Mouse (Mus musculus): ENCODE data around the gene Lrrc41.

Gene Lrrc41

GRCm38 (mm10) chr4:116077240-116078095, 2.4 kb downstream of the Lrrc41 start:
- 45% methylated on average over 3 of the region's 3 CpGs for WGBS

GRCm38 (mm10) chr4:116088510-116089249, 13.6 kb downstream of the Lrrc41 start:
- 78% methylated on average over 23 of the region's 23 CpGs for WGBS

- 90% methylated on average over 10 of the region's 10 CpGs for WGBS
Measured at GRCm38 (mm10) chr4:116096291-116096690, 21.2 kb downstream of the Lrrc41 start.

GRCm38 (mm10) chr4:116097211-116097610, 22.1 kb downstream of the Lrrc41 start:
- 88% methylated on average over 8 of the region's 8 CpGs for WGBS

- WGBS: 71% methylated on average over 7 of the region's 7 CpGs
Measured at GRCm38 (mm10) chr4:116100959-116101358, 25.9 kb downstream of the Lrrc41 start.

- 69% methylated on average over 5 of the region's 5 CpGs for WGBS
Measured at GRCm38 (mm10) chr4:116105278-116105677, 30.2 kb downstream of the Lrrc41 start.

- WGBS: 94% methylated on average over 6 of the region's 6 CpGs
Measured at GRCm38 (mm10) chr4:116110695-116111094, 35.6 kb downstream of the Lrrc41 start.

- 68% methylated on average over 2 of the region's 2 CpGs for WGBS
Measured at GRCm38 (mm10) chr4:116111486-116111885, 36.4 kb downstream of the Lrrc41 start.

- WGBS: 7% methylated on average over 1 of the region's 1 CpGs
Measured at GRCm38 (mm10) chr4:116122762-116123161, 47.7 kb downstream of the Lrrc41 start.

- WGBS: 2% methylated on average over 24 of the region's 24 CpGs
Measured at GRCm38 (mm10) chr4:116123602-116124519, 48.8 kb downstream of the Lrrc41 start, which contains the start of the genes Rad54l and Pomgnt1. Rad54l (minus strand) TSS chr4:116123690. Pomgnt1 (plus strand) TSS chr4:116123840.

GRCm38 (mm10) chr4:116125803-116126386, 50.8 kb downstream of the Lrrc41 start:
- WGBS: 93% methylated on average over 4 of the region's 4 CpGs

GRCm38 (mm10) chr4:116127956-116128355, 52.9 kb downstream of the Lrrc41 start:
- 81% methylated on average over 6 of the region's 6 CpGs for WGBS

GRCm38 (mm10) chr4:116133126-116133525, 58.1 kb downstream of the Lrrc41 start:
- 91% methylated on average over 4 of the region's 4 CpGs for WGBS

- 8% methylated on average over 2 of the region's 2 CpGs for WGBS
Measured at GRCm38 (mm10) chr4:116134990-116135389, 59.9 kb downstream of the Lrrc41 start.

- WGBS: 60% methylated on average over 13 of the region's 13 CpGs
Measured at GRCm38 (mm10) chr4:116137421-116137996, 62.4 kb downstream of the Lrrc41 start.

- 60% methylated on average over 7 of the region's 7 CpGs for WGBS
Measured at GRCm38 (mm10) chr4:116140801-116141574, 65.9 kb downstream of the Lrrc41 start.

GRCm38 (mm10) chr4:116141736-116142135, 66.7 kb downstream of the Lrrc41 start:
- WGBS: 61% methylated on average over 1 of the region's 1 CpGs

GRCm38 (mm10) chr4:116142269-116142668, 67.2 kb downstream of the Lrrc41 start:
- 86% methylated on average over 7 of the region's 7 CpGs for WGBS

GRCm38 (mm10) chr4:116143317-116143811, 68.3 kb downstream of the Lrrc41 start:
- WGBS: 14% methylated on average over 7 of the region's 7 CpGs

Data from cerebral cortex, adult 2 months (tissue).